Mouse (Mus musculus) midbrain, embryonic 16.5 days (tissue): Measurements from ENCODE around the gene Bbs5. TPM values are rescaled to one million over a fixed set of nuclear protein-coding genes. Genes with fewer than 3 reads are reported as not detected.

ENCODE experiments used
- ATAC-seq: fragments of 200-750 bp; cut with Nextera tagmentation; 2 replicates; pipeline ENCODE4 v1.8.0; 2017; ENCODE audit warnings: moderate TSS enrichment
- H3K27ac ChIP-seq: fragments of 300-500 bp; sonication (generic); 2 replicates; pipeline ENCODE4 v1.5.1; 2014; ENCODE audit warnings: mild to moderate bottlenecking, low read length, mixed read lengths
- H3K27me3 ChIP-seq: fragments of 300-500 bp; sonication (generic); 2 replicates; pipeline ENCODE4 v1.6.1; 2014; ENCODE audit warnings: low read depth, low read length, mixed read lengths; ENCODE audit not compliant: control insufficient read depth, insufficient read depth
- H3K36me3 ChIP-seq: fragments of 300-500 bp; sonication (generic); 2 replicates; pipeline ENCODE4 v1.6.1; 2014; ENCODE audit warnings: mild to moderate bottlenecking, low read length, moderate library complexity, mixed read lengths; ENCODE audit not compliant: control insufficient read depth, insufficient read depth
- H3K4me1 ChIP-seq: fragments of 300-500 bp; sonication (generic); 2 replicates; pipeline ENCODE4 v1.6.1; 2014; ENCODE audit warnings: mild to moderate bottlenecking, low read length, mixed read lengths; ENCODE audit not compliant: control insufficient read depth, insufficient read depth
- H3K4me2 ChIP-seq: fragments of 300-500 bp; sonication (generic); 2 replicates; pipeline ENCODE4 v1.6.1; 2014; ENCODE audit warnings: mild to moderate bottlenecking, low read length, mixed read lengths
- H3K4me3 ChIP-seq: fragments of 300-500 bp; sonication (generic); 2 replicates; pipeline ENCODE4 v1.5.1; 2014; ENCODE audit warnings: low read depth, mild to moderate bottlenecking, low read length, moderate library complexity, mixed read lengths
- H3K9ac ChIP-seq: fragments of 300-500 bp; sonication (generic); 2 replicates; pipeline ENCODE4 v1.6.1; 2014; ENCODE audit warnings: low read depth, low read length, mixed read lengths
- H3K9me3 ChIP-seq: fragments of 300-500 bp; sonication (generic); replicated peaks from 2 replicates; pipeline ENCODE4 v1.6.1; 2014; ENCODE audit warnings: mild to moderate bottlenecking, low read length, mixed read lengths; ENCODE audit not compliant: control insufficient read depth, poor library complexity, severe bottlenecking
- WGBS: fragments of 180-500 bp; shearing (Covaris S2); extraction: QIAGEN DNeasy Blood & Tissue Kit; methylation state at CpG from one replicate; pipeline ENCODE4 v1.1.7; 2014; 5-methylcytosine and 5-hydroxymethylcytosine counted together
- polyA plus RNA-seq: library from polyadenylated mRNA; unstranded; fragments of >200 nt; fragmentation: Nextera tagmentation; extraction: Ambion mirVana; gene quantifications from 2 replicates; pipeline ENCODE4 v1.2.1, GENCODE M21; 2015

The Bbs5 gene
- polyA plus RNA-seq, 1 experiment from 2014 or later, result 31.5 TPM

DNA sequence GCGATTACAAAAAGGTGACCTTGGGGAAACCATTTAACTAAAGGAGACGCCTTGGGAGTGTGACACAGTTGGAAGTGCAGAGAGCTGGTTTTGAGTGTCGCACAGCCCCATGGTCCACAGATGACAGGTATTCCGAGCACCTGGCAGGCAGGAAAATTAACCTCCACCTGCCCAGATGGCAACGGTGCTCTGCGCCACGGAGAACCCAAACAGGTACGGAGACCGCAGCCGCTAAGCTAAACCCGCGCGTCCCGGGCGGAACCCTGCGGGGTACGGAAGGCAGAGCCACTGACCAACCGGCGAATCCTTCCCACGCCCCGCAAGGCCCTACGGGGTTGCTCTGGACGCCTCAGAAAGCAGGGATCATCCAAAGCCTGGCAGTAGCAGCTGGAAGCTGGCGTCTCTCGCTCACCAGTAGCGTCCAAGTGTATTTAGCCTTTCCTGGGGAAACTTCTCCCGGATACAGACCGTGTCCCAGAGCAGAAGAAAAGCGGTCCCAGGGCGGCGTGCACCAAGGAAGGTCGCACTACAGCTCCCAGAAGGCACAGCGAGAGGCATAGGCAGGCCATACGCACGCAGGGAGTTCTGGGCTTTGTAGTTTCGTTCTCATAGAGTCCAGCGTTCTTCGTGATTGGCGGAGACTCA lies 66.1 kb downstream of the Bbs5 start, which contains the start of gene Fastkd1:
TSS of gene Fastkd1 (minus strand) at position 536 of the 645 bp plus-strand sequence.
- Histone ChIP-seq H3K9ac (peak within 1 kb of the TSS; percentile 80), H3K36me3 (no peaks in the 10 kb centered on the region), H3K4me2 (peak within 1 kb of the TSS; percentile 78), H3K27me3 (no peaks in the 10 kb centered on the region), H3K4me1 (peaks cover 11% of the 10 kb centered on the region), H3K9me3 (no peaks in the 10 kb centered on the region), H3K4me3 (peak within 1 kb of the TSS; percentile 73), H3K27ac (peak within 1 kb of the TSS; percentile 75)
- under 1% methylated on average over 39 of the region's 39 CpGs for WGBS
- ATAC-seq, result peak; percentile 100

DNA sequence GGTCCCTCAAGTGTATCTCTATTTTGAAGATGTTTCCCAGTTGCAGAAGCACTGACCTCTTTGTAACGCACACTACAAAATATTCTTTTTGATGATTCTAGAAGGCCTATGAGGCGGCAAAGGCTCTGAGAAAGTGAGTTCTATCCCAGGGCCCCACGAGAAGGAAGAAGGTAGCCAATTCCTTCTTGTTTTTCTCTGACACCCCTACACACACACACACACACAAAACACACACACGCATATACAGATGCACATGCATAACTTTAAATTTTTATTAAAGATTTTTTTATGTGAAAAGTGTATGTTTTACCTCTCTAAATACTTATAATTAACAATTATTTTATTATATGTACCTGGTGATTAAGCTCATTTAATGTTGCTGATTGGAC lies 66.6 kb downstream of the Bbs5 start:
- H3K9me3 ChIP-seq, result no peaks in the 10 kb centered on the region
- ATAC-seq, result peak; percentile 65
- H3K27me3 ChIP-seq, result no peaks in the 10 kb centered on the region
- H3K36me3 ChIP-seq, result no peaks in the 10 kb centered on the region
- no peak overlapping the region for H3K9ac ChIP-seq
- peak overlapping the region; percentile 78 for H3K4me2 ChIP-seq
- H3K27ac ChIP-seq, result no peak overlapping the region
- 29% methylated on average over 4 of the region's 4 CpGs for WGBS
- peak overlapping the region; percentile 73 for H3K4me3 ChIP-seq
- H3K4me1 ChIP-seq, result peaks cover 11% of the 10 kb centered on the region

DNA sequence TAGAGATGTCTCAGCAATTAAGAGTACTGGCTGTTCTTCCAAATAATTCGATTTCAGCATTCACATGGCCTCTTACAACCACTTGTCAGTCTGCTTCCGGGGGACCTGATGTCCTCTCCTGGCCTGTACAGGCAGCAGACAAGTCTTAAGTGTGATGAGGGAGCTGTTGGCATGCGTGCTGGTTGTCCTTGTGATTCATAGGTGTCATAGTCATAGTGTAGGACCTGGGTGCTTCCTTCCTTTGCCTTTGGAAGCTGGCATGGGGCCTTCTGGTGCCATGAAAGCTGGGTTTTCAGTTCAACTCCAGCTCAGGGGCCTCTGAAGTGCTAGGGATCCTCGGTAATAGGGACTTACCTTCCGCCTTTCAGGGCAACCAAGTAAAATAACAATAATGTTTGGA lies 67.2 kb downstream of the Bbs5 start:
- ATAC-seq, result no peak
- H3K4me1 ChIP-seq, result peaks cover 11% of the 10 kb centered on the region
- WGBS, result 85% methylated on average over 5 of the region's 5 CpGs

DNA sequence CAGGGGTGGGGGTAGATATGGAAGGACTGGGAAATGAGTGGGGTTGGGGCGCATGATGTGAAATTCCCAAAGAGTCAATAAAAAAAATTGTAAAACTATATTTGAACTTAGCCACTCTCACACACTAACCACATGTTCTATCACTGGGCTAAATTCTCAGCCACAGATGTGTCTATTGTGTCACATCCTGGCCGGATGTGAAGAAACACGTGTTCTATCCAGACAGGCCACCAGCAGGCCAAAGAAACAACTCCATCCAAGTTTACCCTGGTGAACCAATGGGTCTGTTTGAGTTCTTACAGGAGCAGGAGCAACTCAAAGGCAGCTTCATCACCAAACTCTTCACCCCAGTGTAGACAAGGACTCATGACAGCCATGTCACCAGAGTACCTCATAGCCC lies 69.5 kb downstream of the Bbs5 start:
- WGBS, result 84% methylated on average over 3 of the region's 3 CpGs

More for the DNA sequence above, 67.2 kb downstream of the Bbs5 start:
- Histone ChIP-seq H3K36me3 (no peaks in the 10 kb centered on the region), H3K9ac (no peak overlapping the region), H3K4me2 (no peak overlapping the region), H3K27me3 (no peaks in the 10 kb centered on the region), H3K9me3 (no peaks in the 10 kb centered on the region), H3K4me3 (no peak overlapping the region), H3K27ac (no peak overlapping the region)

More for the DNA sequence above, 69.5 kb downstream of the Bbs5 start:
- Histone ChIP-seq H3K27me3 (no peaks in the 10 kb centered on the region), H3K9me3 (no peaks in the 10 kb centered on the region), H3K27ac (no peak overlapping the region), H3K4me1 (peaks cover 9% of the 10 kb centered on the region), H3K4me2 (no peak overlapping the region), H3K36me3 (no peaks in the 10 kb centered on the region), H3K9ac (no peak overlapping the region), H3K4me3 (no peak overlapping the region)
- ATAC-seq, result no peak

Other genes starting within 250 kb of the Bbs5 start
- 0.58 and 0.88 TPM in 2 replicates for gene Lrp2, start 61.1 kb upstream of the Bbs5 start, polyA plus RNA-seq
- 0.12 and 0.23 TPM in 2 replicates for gene Klhl41, start 22.9 kb downstream of the Bbs5 start, polyA plus RNA-seq
- 18.0 and 18.2 TPM in 2 replicates for gene Fastkd1, start 66.3 kb downstream of the Bbs5 start, polyA plus RNA-seq
- 135 and 147 TPM in 2 replicates for gene Ppig, start 75.4 kb downstream of the Bbs5 start, polyA plus RNA-seq
- gene Ccdc173, start 142.4 kb downstream of the Bbs5 start, polyA plus RNA-seq, result 2.6 and 3.0 TPM in 2 replicates
- 35.9 and 38.5 TPM in 2 replicates for gene Phospho2, start 142.5 kb downstream of the Bbs5 start, polyA plus RNA-seq
- 93.3 and 104 TPM in 2 replicates for gene Klhl23, start 174.8 kb downstream of the Bbs5 start, polyA plus RNA-seq
- 241 and 245 TPM in 2 replicates for gene Ssb, start 214.4 kb downstream of the Bbs5 start, polyA plus RNA-seq
- 32.5 and 33.4 TPM in 2 replicates for gene Mettl5, start 238.4 kb downstream of the Bbs5 start, polyA plus RNA-seq